Mouse (Mus musculus): ENCODE results near the gene Cpt1c.

DNA sequence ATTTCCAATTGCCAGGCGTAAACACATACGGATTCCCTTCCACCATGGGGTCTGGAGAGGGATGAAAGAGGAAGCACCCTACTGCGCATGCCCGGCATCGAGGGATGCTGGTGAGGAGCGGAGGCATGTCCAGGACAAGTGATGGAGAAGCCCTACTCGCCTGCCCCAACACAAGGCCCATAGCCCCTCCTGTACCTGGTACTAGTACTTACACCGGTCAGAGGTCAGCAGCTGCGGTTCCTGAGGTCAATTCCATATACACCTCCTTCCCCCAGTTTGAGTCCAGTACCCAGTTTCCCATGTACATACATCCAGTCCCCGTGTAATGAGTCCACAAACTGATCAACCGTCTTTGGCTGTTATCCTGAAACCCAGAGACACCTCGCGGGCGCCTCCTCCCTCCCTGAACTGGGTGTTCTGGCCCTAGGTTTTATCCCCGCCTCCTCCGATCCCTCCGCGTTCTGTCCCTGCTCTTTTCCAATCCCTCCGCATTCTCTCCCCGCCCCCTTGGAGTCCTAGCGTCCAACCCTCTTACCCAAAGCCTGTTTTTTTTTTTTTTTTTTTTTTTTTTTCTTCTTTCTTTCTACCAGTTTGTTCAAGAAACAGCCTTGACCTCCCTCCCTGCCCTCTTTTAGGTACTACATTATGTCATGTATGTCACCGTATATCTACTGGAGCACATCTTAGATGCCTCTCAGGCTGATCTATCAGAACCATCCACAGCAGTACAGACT is at the start of gene Cpt1c:
- no peak for TF ChIP-seq CTCF (conservative IDR thresholded peaks at IDR 0.05 in 1 of 2, IDR thresholded peaks at IDR 0.05 in 1 of 2; ENCODE audit: low read depth in 2 of 2, low read length in 2 of 2)
- TF ChIP-seq NELFE (IDR thresholded peaks at IDR 0.05; ENCODE audit: low read depth, low read length), result no peak; the same call in 1 of the 2 replicates
- no peak for TF ChIP-seq MAX (IDR thresholded peaks at IDR 0.05; ENCODE audit: low read length)
- TF ChIP-seq USF2 (conservative IDR thresholded peaks at IDR 0.05; ENCODE audit: low read depth, low read length), result no peak
- no peak for TF ChIP-seq TCF12 (IDR thresholded peaks at IDR 0.05; ENCODE audit: low read depth, low read length)
- TF ChIP-seq POLR2A (IDR thresholded peaks at IDR 0.05; ENCODE audit: low read depth, low read length), result peak; percentile 51
- TF ChIP-seq ETS1 (conservative IDR thresholded peaks at IDR 0.05; ENCODE audit: low read depth, low read length), result no peak
- TF ChIP-seq MEF2A (IDR thresholded peaks at IDR 0.05; ENCODE audit: borderline replicate concordance, low read depth, low read length), result no peak
- no peak for TF ChIP-seq KAT2A (IDR thresholded peaks at IDR 0.05; ENCODE audit: insufficient replicate concordance, low read length)
- TF ChIP-seq TBP (conservative IDR thresholded peaks at IDR 0.05; ENCODE audit: low read depth, low read length), result no peak
- no peak for TF ChIP-seq MXI1 (IDR thresholded peaks at IDR 0.05; ENCODE audit: low read depth, low read length)
- TF ChIP-seq PAX5 (IDR thresholded peaks at IDR 0.05; ENCODE audit: low read length), result no peak

All from CH12.LX (cell line).